Mouse (Mus musculus) intestine, embryonic 14.5 days (tissue): ENCODE measurements around the gene Setd3. TPM values are rescaled to one million over a fixed set of nuclear protein-coding genes. Genes with fewer than 3 reads are reported as not detected.

Source experiments
- ATAC-seq: fragments of 200-750 bp; cut with Nextera tagmentation; replicated peaks from 2 replicates; pipeline ENCODE4 v1.8.0; 2017; ENCODE audit warnings: low read depth, moderate number of reproducible peaks, moderate TSS enrichment, moderate library complexity; ENCODE audit not compliant: low FRiP score, low TSS enrichment
- DNase-seq: peaks from one replicate; pipeline ENCODE4 v3.0.0-alpha.2; 2018; ENCODE audit warnings: low spot score
- H3K27ac ChIP-seq: fragments of 300-500 bp; sonication (generic); 2 replicates; pipeline ENCODE4 v1.5.1; 2014; ENCODE audit warnings: low read depth, mild to moderate bottlenecking, control low read depth
- H3K27me3 ChIP-seq: fragments of 300-500 bp; sonication (generic); replicated peaks from 2 replicates; pipeline ENCODE4 v1.6.1; 2014; ENCODE audit warnings: low read length, control low read depth; ENCODE audit not compliant: control insufficient read depth, insufficient read depth
- H3K36me3 ChIP-seq: fragments of 300-500 bp; sonication (generic); 2 replicates; pipeline ENCODE4 v1.6.1; 2014; ENCODE audit warnings: low read length, control low read depth; ENCODE audit not compliant: control insufficient read depth, insufficient read depth
- H3K4me1 ChIP-seq: fragments of 300-500 bp; sonication (generic); replicated peaks from 2 replicates; pipeline ENCODE4 v1.6.1; 2014; ENCODE audit warnings: low read length, control low read depth, mixed read lengths; ENCODE audit not compliant: control insufficient read depth, insufficient read depth
- H3K4me2 ChIP-seq: fragments of 300-500 bp; sonication (generic); 2 replicates; pipeline ENCODE4 v1.6.1; 2014; ENCODE audit warnings: low read length
- H3K4me3 ChIP-seq: fragments of 300-500 bp; sonication (generic); 2 replicates; pipeline ENCODE4 v1.5.1; 2014; ENCODE audit warnings: low read depth, low read length, control low read depth, mixed read lengths
- H3K9ac ChIP-seq: fragments of 300-500 bp; sonication (generic); 2 replicates; pipeline ENCODE4 v1.6.1; 2014; ENCODE audit warnings: mild to moderate bottlenecking, low read length
- H3K9me3 ChIP-seq: fragments of 300-500 bp; sonication (generic); 2 replicates; pipeline ENCODE4 v1.6.1; 2016; ENCODE audit warnings: low read length, control low read depth; ENCODE audit not compliant: control insufficient read depth
- WGBS: fragments of 180-500 bp; shearing (Covaris S2); extraction: QIAGEN DNeasy Blood & Tissue Kit; methylation state at CpG from one replicate; pipeline ENCODE4 v1.1.7; 2014; 5-methylcytosine and 5-hydroxymethylcytosine counted together
- polyA plus RNA-seq: library from polyadenylated mRNA; unstranded; fragments of >200 nt; fragmentation: Nextera tagmentation; extraction: Ambion mirVana; gene quantifications from 2 replicates; pipeline ENCODE4 v1.2.1, GENCODE M21; 2014

The Setd3 gene
- polyA plus RNA-seq, 1 experiment from 2014 or later: 75.9 TPM

DNA sequence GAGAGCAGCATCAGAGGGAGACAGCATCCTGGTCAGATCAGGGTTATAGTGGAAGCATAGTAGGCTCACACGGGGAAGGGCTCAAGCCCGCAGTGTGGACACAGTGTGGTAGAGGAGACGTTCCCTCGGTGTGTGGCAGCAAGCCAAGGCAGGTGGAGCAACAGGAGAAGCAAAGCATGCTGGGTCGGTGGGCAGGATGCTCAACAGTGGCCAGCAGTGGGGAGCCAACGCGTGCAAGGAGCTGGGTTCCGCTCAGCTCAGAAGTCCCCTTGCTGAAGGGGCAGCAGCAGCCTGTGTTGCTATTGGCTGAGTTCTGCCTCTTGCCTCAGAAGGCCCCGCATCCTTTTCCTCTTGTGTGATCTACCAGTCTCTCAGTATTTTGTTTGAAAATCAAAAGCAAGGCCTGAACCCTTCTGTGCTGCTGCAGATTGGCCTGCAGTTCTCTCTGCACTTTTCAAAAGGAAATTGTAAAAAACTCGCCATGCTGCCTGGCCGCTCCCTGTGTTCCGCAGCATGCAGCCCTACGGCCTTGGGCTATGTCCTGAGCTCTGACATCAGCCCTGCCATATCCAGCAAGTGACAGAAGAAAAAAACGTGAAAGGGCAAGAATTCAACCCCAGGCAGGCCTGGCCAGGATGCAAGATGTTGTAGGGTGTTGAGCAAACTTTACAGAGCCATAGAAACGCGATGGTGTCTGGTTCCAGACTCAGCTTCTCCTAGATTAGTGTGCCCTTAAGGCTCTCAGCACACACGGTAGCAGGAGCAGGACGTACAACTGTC lies 80.7 kb downstream of the Setd3 start:
- no peaks in the 10 kb centered on the region for H3K9me3 ChIP-seq
- H3K36me3 ChIP-seq: no peaks in the 10 kb centered on the region
- WGBS: 66% methylated on average over 18 of the region's 18 CpGs
- no peak overlapping the region for H3K4me2 ChIP-seq
- ATAC-seq: no peak
- no peaks in the 10 kb centered on the region for H3K27me3 ChIP-seq
- no peak for DNase-seq
- H3K27ac ChIP-seq: no peak overlapping the region
- no peaks in the 10 kb centered on the region; the same call in 1 of the 2 replicates for H3K4me1 ChIP-seq
- H3K9ac ChIP-seq: no peak overlapping the region
- no peak overlapping the region for H3K4me3 ChIP-seq

DNA sequence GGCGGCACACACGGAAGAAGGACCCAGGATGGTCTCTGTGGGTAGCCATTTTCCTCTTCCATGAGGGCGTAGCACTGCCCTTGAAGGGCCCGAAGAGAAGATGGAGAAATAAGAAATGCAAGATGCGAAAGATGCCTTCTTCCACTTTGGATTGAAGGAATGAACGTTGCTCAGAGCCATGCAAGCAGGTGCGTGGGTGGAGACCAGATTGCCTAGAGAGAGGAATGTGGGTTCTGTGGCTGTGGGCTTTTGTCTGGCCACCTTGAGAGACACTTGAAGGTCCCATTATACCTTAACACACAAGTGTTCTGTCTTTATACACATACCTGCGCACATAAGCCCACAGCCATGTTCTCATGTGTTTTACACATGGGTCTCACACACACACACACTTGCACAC lies 81.5 kb downstream of the Setd3 start:
- Histone ChIP-seq H3K4me1 (no peaks in the 10 kb centered on the region; the same call in 1 of the 2 replicates), H3K27ac (no peak overlapping the region), H3K27me3 (no peaks in the 10 kb centered on the region), H3K4me3 (no peak overlapping the region), H3K9me3 (no peaks in the 10 kb centered on the region), H3K9ac (no peak overlapping the region), H3K4me2 (no peak overlapping the region), H3K36me3 (no peaks in the 10 kb centered on the region)
- no peak for ATAC-seq
- WGBS: 94% methylated on average over 8 of the region's 8 CpGs
- DNase-seq: no peak

DNA sequence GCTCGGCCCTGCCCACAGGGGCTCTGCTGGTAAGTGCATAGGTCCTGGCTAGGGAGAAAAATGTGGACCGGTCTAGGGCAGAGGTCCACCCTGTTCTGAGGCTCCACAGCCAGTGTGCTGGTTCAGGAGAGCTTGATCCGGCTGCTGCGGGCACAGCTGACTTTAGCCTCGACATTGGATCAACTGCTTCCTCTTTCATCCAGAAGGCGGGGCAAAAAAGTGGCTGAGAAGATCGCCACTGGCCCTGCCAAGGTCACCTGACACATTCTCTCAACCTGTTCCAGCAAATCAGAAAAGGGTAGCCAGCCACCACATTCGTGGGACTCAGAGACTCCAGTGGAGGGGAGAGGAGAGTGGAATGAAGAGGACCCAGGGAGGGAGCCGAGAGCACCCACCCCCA lies 90.9 kb downstream of the Setd3 start:
- Histone ChIP-seq H3K4me1 (no peaks in the 10 kb centered on the region; the same call in 1 of the 2 replicates), H3K9me3 (no peaks in the 10 kb centered on the region), H3K27me3 (no peaks in the 10 kb centered on the region), H3K36me3 (no peaks in the 10 kb centered on the region), H3K4me3 (no peak overlapping the region), H3K27ac (no peak overlapping the region), H3K4me2 (no peak overlapping the region), H3K9ac (no peak overlapping the region)
- ATAC-seq: no peak
- 72% methylated on average over 9 of the region's 9 CpGs for WGBS
- no peak for DNase-seq

DNA sequence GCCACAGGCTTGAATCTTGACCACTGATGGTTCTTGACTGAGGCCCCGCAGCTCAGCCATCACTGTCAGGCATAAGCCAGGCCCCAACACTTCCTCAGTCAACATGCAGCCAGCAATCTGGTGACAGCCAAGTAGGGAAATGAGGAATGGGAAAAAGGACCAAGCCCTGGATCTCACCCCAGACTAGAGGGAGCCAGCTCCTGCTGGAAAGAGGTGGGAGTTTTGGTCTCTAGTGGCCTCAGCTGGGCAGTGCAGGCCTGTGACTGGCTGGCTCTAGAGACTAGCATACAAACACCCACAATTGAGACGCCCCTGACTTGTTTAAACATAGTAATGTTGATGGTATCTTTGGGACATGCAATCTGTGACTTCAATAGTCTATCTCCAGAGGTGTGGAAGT lies 91.6 kb downstream of the Setd3 start:
- Histone ChIP-seq H3K4me3 (no peak overlapping the region), H3K9ac (no peak overlapping the region), H3K9me3 (no peaks in the 10 kb centered on the region), H3K27ac (no peak overlapping the region), H3K4me1 (no peaks in the 10 kb centered on the region; the same call in 1 of the 2 replicates), H3K27me3 (no peaks in the 10 kb centered on the region), H3K36me3 (no peaks in the 10 kb centered on the region), H3K4me2 (no peak overlapping the region)
- 68% methylated on average over 2 of the region's 2 CpGs for WGBS
- ATAC-seq: no peak
- DNase-seq: no peak

DNA sequence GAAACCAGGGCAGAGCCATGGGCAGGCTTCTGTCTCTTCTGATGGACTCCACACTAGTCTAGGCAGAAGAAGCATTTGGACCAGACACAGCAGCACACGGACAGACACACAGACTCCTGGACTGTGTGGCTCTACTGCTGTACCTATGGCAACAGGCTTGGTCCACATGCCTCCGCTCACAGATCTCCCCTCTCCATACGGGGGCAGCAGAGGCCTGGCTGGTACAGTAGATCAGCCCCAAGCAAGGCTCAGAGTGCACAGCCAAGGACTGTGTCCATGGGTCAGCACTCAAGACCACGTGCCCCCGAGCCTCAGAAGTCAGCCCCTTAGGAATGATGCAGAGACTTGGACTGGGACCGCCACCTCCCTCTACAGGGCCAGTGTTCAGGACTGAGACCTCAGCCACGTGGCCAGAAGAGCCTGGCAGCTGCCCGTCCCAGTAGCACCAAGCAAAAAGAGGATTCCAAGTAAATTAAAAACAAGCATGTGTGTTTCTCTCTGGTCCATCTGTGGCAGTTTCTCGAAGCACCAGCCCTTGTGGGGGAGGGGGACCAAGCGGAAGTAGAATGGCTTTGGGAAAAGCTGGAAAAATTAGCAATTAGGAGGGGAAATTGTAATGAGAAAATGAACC lies 100.9 kb downstream of the Setd3 start:
- ATAC-seq (peak; percentile 68), DNase-seq (no peak)
- Histone ChIP-seq H3K4me2 (no peak overlapping the region), H3K36me3 (no peaks in the 10 kb centered on the region), H3K4me1 (no peaks in the 10 kb centered on the region), H3K9ac (no peak overlapping the region), H3K9me3 (no peaks in the 10 kb centered on the region), H3K27ac (no peak overlapping the region), H3K4me3 (no peak overlapping the region), H3K27me3 (no peaks in the 10 kb centered on the region)
- WGBS: 74% methylated on average over 10 of the region's 10 CpGs

DNA sequence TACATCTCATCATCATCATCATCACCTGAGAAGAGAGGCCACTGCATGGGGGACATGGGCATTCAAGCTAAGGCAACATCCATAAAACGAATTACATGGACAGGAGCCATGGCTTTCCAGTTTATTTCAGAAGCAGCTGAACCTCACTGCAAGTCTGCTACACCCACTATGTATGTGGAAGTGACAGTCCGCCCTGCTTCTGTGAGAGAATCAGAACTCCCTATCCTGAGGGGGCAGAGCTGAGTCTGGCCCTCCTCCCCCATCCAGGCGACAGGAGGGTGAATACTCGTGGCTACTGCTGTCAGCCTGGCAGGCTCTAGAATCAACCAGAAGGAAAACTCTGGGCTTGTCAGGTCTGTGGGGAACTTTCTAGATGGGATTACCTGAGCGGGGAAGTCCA lies 106.2 kb downstream of the Setd3 start:
- no peak overlapping the region for H3K4me3 ChIP-seq
- no peaks in the 10 kb centered on the region for H3K27me3 ChIP-seq
- 72% methylated on average over 5 of the region's 5 CpGs for WGBS
- no peaks in the 10 kb centered on the region for H3K9me3 ChIP-seq
- ATAC-seq: no peak
- no peak overlapping the region for H3K4me2 ChIP-seq
- DNase-seq: no peak
- no peak overlapping the region for H3K9ac ChIP-seq
- H3K4me1 ChIP-seq: no peaks in the 10 kb centered on the region; the same call in 1 of the 2 replicates
- H3K36me3 ChIP-seq: no peaks in the 10 kb centered on the region
- H3K27ac ChIP-seq: no peak overlapping the region

DNA sequence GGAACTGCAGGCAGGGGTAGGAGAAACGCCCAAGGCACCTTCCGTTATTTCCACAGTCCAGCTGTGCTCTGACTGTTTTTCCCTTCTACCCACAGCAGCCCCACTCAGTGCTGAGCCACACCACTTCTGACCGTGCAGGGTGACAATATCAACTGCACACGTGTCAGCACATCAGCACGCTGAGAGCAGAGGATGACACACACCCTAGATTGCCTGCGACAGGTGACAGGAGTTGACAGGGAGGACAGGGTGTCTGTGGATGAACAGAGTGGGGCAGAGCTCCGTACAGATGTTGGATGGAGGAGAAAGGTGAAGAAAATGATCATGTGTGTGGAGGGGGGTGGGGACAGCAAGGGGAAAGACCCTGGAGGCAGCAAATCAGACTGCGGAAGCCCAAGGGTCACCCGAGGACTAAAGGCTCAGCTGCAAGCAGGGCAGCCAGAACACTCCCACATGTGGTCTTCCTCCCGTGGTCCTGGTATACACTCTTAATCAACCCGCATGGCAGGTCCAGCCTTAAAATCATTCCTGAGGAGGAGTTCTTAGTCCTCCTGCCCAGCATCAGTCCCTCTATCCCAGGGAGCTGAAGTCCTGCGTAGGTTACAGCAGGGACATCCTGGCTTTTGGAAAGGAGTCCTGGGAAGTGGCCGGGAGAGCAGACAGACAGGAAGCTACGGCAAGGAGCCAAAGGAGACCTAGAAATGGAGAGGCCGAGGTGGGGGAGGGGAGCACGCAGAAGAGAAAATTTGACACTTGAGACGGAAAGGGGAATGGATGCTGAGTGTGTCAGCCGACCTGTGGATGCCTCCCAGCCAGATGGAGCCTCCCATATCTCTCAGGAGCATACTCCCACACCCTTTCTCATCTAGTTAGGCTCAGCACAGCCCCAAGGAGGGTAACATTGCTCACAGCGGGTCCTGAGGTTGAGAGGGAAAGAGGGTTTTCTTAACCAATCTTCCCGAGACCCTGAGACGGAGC lies 108.1 kb downstream of the Setd3 start:
- Histone ChIP-seq H3K4me1 (no peaks in the 10 kb centered on the region; the same call in 1 of the 2 replicates), H3K27me3 (no peaks in the 10 kb centered on the region), H3K4me3 (no peak overlapping the region), H3K9ac (no peak overlapping the region), H3K4me2 (no peak overlapping the region), H3K27ac (no peak overlapping the region), H3K36me3 (no peaks in the 10 kb centered on the region), H3K9me3 (no peaks in the 10 kb centered on the region)
- ATAC-seq: no peak
- WGBS: 41% methylated on average over 21 of the region's 21 CpGs
- no peak for DNase-seq

DNA sequence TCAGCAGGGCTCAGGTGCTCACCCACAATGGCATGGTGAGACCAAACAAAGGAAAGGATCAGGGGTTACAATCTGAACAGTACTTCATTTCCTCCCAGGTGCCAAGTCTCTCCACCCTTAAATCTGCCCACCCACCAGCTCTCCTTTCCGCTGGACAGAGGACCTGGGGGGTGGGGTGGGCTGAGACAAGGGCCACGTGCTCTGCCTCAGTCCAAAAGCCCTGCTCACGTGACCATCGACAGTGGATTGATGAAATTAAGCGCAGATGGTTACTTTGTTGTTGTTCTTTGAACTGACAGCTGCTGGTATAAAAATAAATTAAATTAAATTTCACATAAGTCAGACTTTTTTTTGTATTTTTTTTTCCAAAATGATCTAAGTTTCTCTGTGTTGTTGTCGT lies 109.6 kb downstream of the Setd3 start:
- no peaks in the 10 kb centered on the region for H3K27me3 ChIP-seq
- ATAC-seq (no peak), DNase-seq (no peak)
- no peak overlapping the region for H3K27ac ChIP-seq
- H3K4me2 ChIP-seq: no peak overlapping the region
- H3K4me3 ChIP-seq: no peak overlapping the region
- H3K4me1 ChIP-seq: peaks cover 3% of the 10 kb centered on the region
- H3K9me3 ChIP-seq: no peaks in the 10 kb centered on the region
- 70% methylated on average over 6 of the region's 6 CpGs for WGBS
- H3K9ac ChIP-seq: no peak overlapping the region
- no peaks in the 10 kb centered on the region for H3K36me3 ChIP-seq
